Mouse (Mus musculus): ENCODE data around the gene Trub1.

- TF ChIP-seq CTCF (IDR thresholded peaks at IDR 0.05; ENCODE audit: borderline replicate concordance, control insufficient read depth, extremely low read depth, insufficient read depth, low read length, poor library complexity) (no peak), POLR2A (IDR thresholded peaks at IDR 0.05; ENCODE audit: control insufficient read depth, extremely low read depth, insufficient read depth, low read length, poor library complexity) (no peak)
Measured at GRCm38 (mm10) chr19:57413918-57414317, 38.8 kb upstream of the Trub1 start.
